Mouse (Mus musculus) gastrocnemius, postnatal 36 days (tissue): Measurements from ENCODE around the gene Gm8180. TPM values are rescaled to one million over a fixed set of nuclear protein-coding genes. Genes with fewer than 3 reads are reported as not detected.
"Not testable (repeated sequence)": the region's sequence is repeated elsewhere in the genome, so short reads cannot be mapped to it uniquely, and the experiment has no call there.

Experiments used
- DNase-seq, 2 experiments: peaks; one replicate each; pipeline ENCODE4 v3.0.0; 2022
- intact Hi-C: fragments of 180-260 bp; cut with DNase I; formaldehyde crosslinking; loops from one replicate; pipeline ENCODE4 v1.15.1; 2025
- long read RNA-seq, 2 experiments: library from polyadenylated mRNA; stranded (forward); transcript quantifications; one replicate each; pipeline ENCODE4 v2.0.0; 2021
- total RNA-seq, 2 experiments: library from RNA; stranded (reverse); gene quantifications; 2 replicates each; pipeline ENCODE4 v1.2.3; 2021

Gene Gm8180
- not detected for total RNA-seq
- long read RNA-seq, experiment 1, result 0 reads
- long read RNA-seq, experiment 2, result 0 reads

GRCm38 (mm10) chr14:43784645-43785044 is at the start of gene Gm8180:
Gene Gm8180, minus strand, starts transcription at chr14:43784745.
- DNase-seq, intact Hi-C loops: not testable (repeated sequence)

- DNase-seq, intact Hi-C loops: not testable (repeated sequence)
These were observed 45.8 kb upstream of the Gm8180 start for GRCm38 (mm10) chr14:43830385-43830784.

GRCm38 (mm10) chr14:43824176-43824575 is 39.6 kb upstream of the Gm8180 start:
- intact Hi-C loops, DNase-seq: not testable (repeated sequence)

GRCm38 (mm10) chr14:43821869-43822268 is 37.3 kb upstream of the Gm8180 start:
- intact Hi-C loops, DNase-seq: not testable (repeated sequence)

- intact Hi-C loops, DNase-seq: not testable (repeated sequence)
These were observed 27.9 kb upstream of the Gm8180 start for GRCm38 (mm10) chr14:43812458-43812857.

- intact Hi-C loops, result not testable (repeated sequence)
These were observed 23.6 kb upstream of the Gm8180 start for GRCm38 (mm10) chr14:43808142-43808541.

GRCm38 (mm10) chr14:43804435-43804834 is 19.9 kb upstream of the Gm8180 start:
- DNase-seq, intact Hi-C loops: not testable (repeated sequence)

More at GRCm38 (mm10) chr14:43808142-43808541, 23.6 kb upstream of the Gm8180 start:
- not testable (repeated sequence) for DNase-seq

- intact Hi-C loops, DNase-seq: not testable (repeated sequence)
These were observed 12.4 kb upstream of the Gm8180 start for GRCm38 (mm10) chr14:43796905-43797470.

- intact Hi-C loops, result no loop called here
These were observed 11.7 kb upstream of the Gm8180 start for GRCm38 (mm10) chr14:43796069-43796904.

GRCm38 (mm10) chr14:43793811-43794210 is 9.3 kb upstream of the Gm8180 start:
- DNase-seq, intact Hi-C loops: not testable (repeated sequence)

More at GRCm38 (mm10) chr14:43796069-43796904, 11.7 kb upstream of the Gm8180 start:
- DNase-seq, result no peak

- intact Hi-C loops, DNase-seq: not testable (repeated sequence)
These were observed 37.0 kb downstream of the Gm8180 start, which contains the start of gene Gm6526 for GRCm38 (mm10) chr14:43747566-43747965. Gene Gm6526, plus strand, starts transcription at chr14:43747866.

Other genes starting within 250 kb of the Gm8180 start
- gene Gm5799, start 241.2 kb downstream of the Gm8180 start, total RNA-seq, result not detected
- not detected for gene Gm17654, start 205.6 kb downstream of the Gm8180 start, total RNA-seq
- gene Gm10375, start 176.7 kb downstream of the Gm8180 start, total RNA-seq, result not detected
- not detected for gene Gm8165, start 107.5 kb downstream of the Gm8180 start, total RNA-seq
- gene Gm7324, start 86.9 kb downstream of the Gm8180 start, total RNA-seq, result under 1 TPM in 1 of 2 experiments, not detected in 1; 0.27 TPM
- not detected for gene Gm16506, start 57.3 kb downstream of the Gm8180 start, total RNA-seq
- gene Gm6526, start 36.9 kb downstream of the Gm8180 start, total RNA-seq, result not detected
- not detected for gene Ear1, start 90.8 kb upstream of the Gm8180 start, total RNA-seq
- not detected for gene Ear10, start 138.8 kb upstream of the Gm8180 start, total RNA-seq
- under 1 TPM; 0.20 to 0.28 TPM for gene Gm8113, start 140.6 kb upstream of the Gm8180 start, total RNA-seq
- not detected for gene Ang5, start 172.3 kb upstream of the Gm8180 start, total RNA-seq
- gene Ang6, start 217.5 kb upstream of the Gm8180 start, total RNA-seq, result not detected